ENCODE assay signal across 27 mouse cellular contexts in genomic region chr6:103320550-103320949, GRCm38 (mm10).
DNase-seq lines count a peak whose midpoint lies in the region; ATAC-seq and TF ChIP-seq lines count a peak whose summit lies in the region.
"Had no signal": no experiment of that assay in that cellular context is flagged by ENCODE, and none has a peak within 500 bp of the region (broad histone marks: within the 10 kb centered on the region; RNA-seq: fewer than 3 reads in every experiment).

No protein-coding gene starts in this region.

- no peak overlapping the region for H3K9ac ChIP-seq in midbrain, embryonic 13.5 days (replicated peaks)
- H3K9ac ChIP-seq in midbrain, embryonic 11.5 days (ENCODE audit: low read length) = no peak overlapping the region
- no peak overlapping the region for H3K9ac ChIP-seq in forebrain, postnatal 0 days
- no peak overlapping the region for H3K9ac ChIP-seq in hindbrain, embryonic 16.5 days (ENCODE audit: low read depth, low read length)
- H3K9ac ChIP-seq in neural tube, embryonic 13.5 days = no peak overlapping the region
- H3K9ac ChIP-seq: embryonic facial prominence, embryonic 13.5 days; heart, embryonic 15.5 days; intestine, embryonic 15.5 days; limb, embryonic 13.5 days; liver, embryonic 12.5 days had no signal

- TF ChIP-seq CTCF in forebrain, postnatal 0 days (IDR thresholded peaks at IDR 0.05; ENCODE audit: low read depth) = no peak

- DNase-seq in midbrain, embryonic 11.5 days (ENCODE audit: low spot score, missing footprints) = no peak
- peak; percentile 67 for DNase-seq in forebrain, postnatal 0 days
- no peak for DNase-seq in gastrocnemius, postnatal 10 days
- no peak for DNase-seq in right cerebral cortex, postnatal 10 days (ENCODE audit: low spot score in 2 of 2)
- DNase-seq in right cerebral cortex, postnatal 14 days = no peak
- DNase-seq: adrenal gland, adult 8-10 months; cerebellum, adult 2 months; cerebellum, postnatal 25 days; heart, postnatal 4 days; kidney, adult 9 months; kidney, postnatal 25 days; layer of hippocampus, postnatal 36 days; lung, adult 18-20 months; lung, postnatal 10 days; retina, postnatal 1 day; right cerebral cortex, postnatal 4 days; thymus, postnatal 14 days had no signal

- no peaks in the 10 kb centered on the region for H3K27me3 ChIP-seq in midbrain, embryonic 13.5 days
- H3K27me3 ChIP-seq in midbrain, embryonic 11.5 days (ENCODE audit: control insufficient read depth, insufficient read depth, low read length) = peaks cover 3% of the 10 kb centered on the region; the same call in 1 of the 2 replicates
- no peaks in the 10 kb centered on the region for H3K27me3 ChIP-seq in forebrain, postnatal 0 days (ENCODE audit: insufficient read depth, low read length)
- no peaks in the 10 kb centered on the region for H3K27me3 ChIP-seq in hindbrain, embryonic 16.5 days (replicated peaks; ENCODE audit: control insufficient read depth, insufficient read depth, low read length)
- H3K27me3 ChIP-seq in neural tube, embryonic 13.5 days = no peaks in the 10 kb centered on the region
- H3K27me3 ChIP-seq: embryonic facial prominence, embryonic 13.5 days; heart, embryonic 15.5 days; intestine, embryonic 15.5 days; limb, embryonic 13.5 days; liver, embryonic 12.5 days had no signal

- no peaks in the 10 kb centered on the region for H3K9me3 ChIP-seq in midbrain, embryonic 13.5 days
- no peaks in the 10 kb centered on the region for H3K9me3 ChIP-seq in midbrain, embryonic 11.5 days (ENCODE audit: control insufficient read depth, low read length)
- H3K9me3 ChIP-seq in forebrain, postnatal 0 days (ENCODE audit: low read length) = no peaks in the 10 kb centered on the region
- H3K9me3 ChIP-seq in hindbrain, embryonic 16.5 days (ENCODE audit: control insufficient read depth, low read length) = no peaks in the 10 kb centered on the region
- no peaks in the 10 kb centered on the region for H3K9me3 ChIP-seq in neural tube, embryonic 13.5 days
- H3K9me3 ChIP-seq: embryonic facial prominence, embryonic 13.5 days; heart, embryonic 15.5 days; intestine, embryonic 15.5 days; limb, embryonic 13.5 days; liver, embryonic 12.5 days had no signal

- peaks cover 17% of the 10 kb centered on the region for H3K4me1 ChIP-seq in midbrain, embryonic 13.5 days (replicated peaks)
- no peaks in the 10 kb centered on the region for H3K4me1 ChIP-seq in midbrain, embryonic 11.5 days (ENCODE audit: control insufficient read depth, insufficient read depth, low read length)
- no peaks in the 10 kb centered on the region for H3K4me1 ChIP-seq in forebrain, postnatal 0 days (ENCODE audit: insufficient read depth)
- H3K4me1 ChIP-seq in hindbrain, embryonic 16.5 days (ENCODE audit: control insufficient read depth, insufficient read depth, low read depth, low read length) = peaks cover 4% of the 10 kb centered on the region; the same call in 1 of the 2 replicates
- peaks cover 9% of the 10 kb centered on the region; the same call in 1 of the 2 replicates for H3K4me1 ChIP-seq in neural tube, embryonic 13.5 days (replicated peaks)
- H3K4me1 ChIP-seq: embryonic facial prominence, embryonic 13.5 days; heart, embryonic 15.5 days; intestine, embryonic 15.5 days; limb, embryonic 13.5 days; liver, embryonic 12.5 days had no signal

- no peak overlapping the region for H3K4me2 ChIP-seq in midbrain, embryonic 13.5 days (replicated peaks)
- no peak overlapping the region for H3K4me2 ChIP-seq in midbrain, embryonic 11.5 days
- H3K4me2 ChIP-seq in forebrain, postnatal 0 days (ENCODE audit: low read depth) = no peak overlapping the region
- no peak overlapping the region for H3K4me2 ChIP-seq in hindbrain, embryonic 16.5 days (ENCODE audit: low read length)
- H3K4me2 ChIP-seq in neural tube, embryonic 13.5 days = no peak overlapping the region
- H3K4me2 ChIP-seq: embryonic facial prominence, embryonic 13.5 days; heart, embryonic 15.5 days; intestine, embryonic 15.5 days; limb, embryonic 13.5 days; liver, embryonic 12.5 days had no signal

- no peak overlapping the region for H3K4me3 ChIP-seq in midbrain, embryonic 13.5 days (replicated peaks)
- H3K4me3 ChIP-seq in midbrain, embryonic 11.5 days (ENCODE audit: low read depth, low read length) = no peak overlapping the region
- no peak overlapping the region for H3K4me3 ChIP-seq in forebrain, postnatal 0 days (ENCODE audit: low read depth, low read length)
- H3K4me3 ChIP-seq in hindbrain, embryonic 16.5 days (ENCODE audit: low read length) = no peak overlapping the region
- H3K4me3 ChIP-seq in neural tube, embryonic 13.5 days = no peak overlapping the region
- H3K4me3 ChIP-seq: embryonic facial prominence, embryonic 13.5 days; erythroblast, embryonic 14.5 days; heart, embryonic 15.5 days; intestine, embryonic 15.5 days; layer of hippocampus, adult 2 months; limb, embryonic 13.5 days; liver, embryonic 12.5 days had no signal

- 48% methylated on average over 4 of the region's 4 CpGs for WGBS in midbrain, embryonic 13.5 days
- WGBS in midbrain, embryonic 11.5 days = 76% methylated on average over 4 of the region's 4 CpGs
- 33% methylated on average over 4 of the region's 4 CpGs for WGBS in forebrain, postnatal 0 days
- 42% methylated on average over 4 of the region's 4 CpGs for WGBS in hindbrain, embryonic 16.5 days
- WGBS in neural tube, embryonic 13.5 days = 49% methylated on average over 4 of the region's 4 CpGs

- peak overlapping the region; percentile 73 for H3K27ac ChIP-seq in midbrain, embryonic 13.5 days
- H3K27ac ChIP-seq in midbrain, embryonic 11.5 days (ENCODE audit: low read depth, low read length) = no peak overlapping the region
- H3K27ac ChIP-seq in forebrain, postnatal 0 days (ENCODE audit: low read depth, low read length) = peak overlapping the region; percentile 42; the same call in 1 of the 2 replicates
- H3K27ac ChIP-seq in hindbrain, embryonic 16.5 days (ENCODE audit: low read depth, low read length) = no peak overlapping the region
- peak overlapping the region; percentile 35 for H3K27ac ChIP-seq in neural tube, embryonic 13.5 days (replicated peaks)
- H3K27ac ChIP-seq: embryonic facial prominence, embryonic 13.5 days; heart, embryonic 15.5 days; intestine, embryonic 15.5 days; layer of hippocampus, adult 2 months; limb, embryonic 13.5 days; liver, embryonic 12.5 days had no signal

- peak; percentile 68; the same call in 1 of the 2 replicates for ATAC-seq in midbrain, embryonic 13.5 days
- no peak for ATAC-seq in midbrain, embryonic 11.5 days (ENCODE audit: low FRiP score)
- peak; percentile 70 for ATAC-seq in forebrain, postnatal 0 days
- ATAC-seq in hindbrain, embryonic 16.5 days = peak; percentile 37; the same call in 1 of the 2 replicates
- ATAC-seq in neural tube, embryonic 13.5 days (ENCODE audit: low read depth) = peak; percentile 36; the same call in 1 of the 2 replicates
- ATAC-seq: intestine, embryonic 15.5 days; liver, embryonic 12.5 days had no signal

- H3K36me3 ChIP-seq in midbrain, embryonic 13.5 days = no peaks in the 10 kb centered on the region
- no peaks in the 10 kb centered on the region for H3K36me3 ChIP-seq in midbrain, embryonic 11.5 days (ENCODE audit: control insufficient read depth, insufficient read depth, low read length)
- no peaks in the 10 kb centered on the region for H3K36me3 ChIP-seq in forebrain, postnatal 0 days (ENCODE audit: insufficient read depth)
- H3K36me3 ChIP-seq in hindbrain, embryonic 16.5 days (ENCODE audit: control insufficient read depth, insufficient read depth, low read length) = no peaks in the 10 kb centered on the region
- no peaks in the 10 kb centered on the region for H3K36me3 ChIP-seq in neural tube, embryonic 13.5 days
- H3K36me3 ChIP-seq: embryonic facial prominence, embryonic 13.5 days; heart, embryonic 15.5 days; intestine, embryonic 15.5 days; limb, embryonic 13.5 days; liver, embryonic 12.5 days had no signal

Comparison
In these comparisons a context has a peak if more than half of its experiments do, and no peak if none do; other contexts are left out.
1. H3K27ac ChIP-seq: peak in midbrain, embryonic 13.5 days (single experiment), forebrain, postnatal 0 days (single experiment) and neural tube, embryonic 13.5 days (single experiment); none in midbrain, embryonic 11.5 days (single experiment) and hindbrain, embryonic 16.5 days (single experiment).